Mouse (Mus musculus) neural tube, embryonic 12.5 days (tissue): ENCODE measurements around the gene Zfp618. TPM values are rescaled to one million over a fixed set of nuclear protein-coding genes. Genes with fewer than 3 reads are reported as not detected.

ENCODE experiments used
- ATAC-seq: fragments of 200-750 bp; cut with Nextera tagmentation; 2 replicates; pipeline ENCODE4 v1.8.0; 2017; ENCODE audit warnings: low read depth, mild to moderate bottlenecking, moderate TSS enrichment, moderate library complexity; ENCODE audit not compliant: low FRiP score
- H3K27ac ChIP-seq: fragments of 300-500 bp; sonication (generic); 2 replicates; pipeline ENCODE4 v1.5.1; 2016
- H3K27me3 ChIP-seq: fragments of 300-500 bp; sonication (generic); replicated peaks from 2 replicates; pipeline ENCODE4 v1.6.1; 2016; ENCODE audit warnings: mild to moderate bottlenecking
- H3K36me3 ChIP-seq: fragments of 300-500 bp; sonication (generic); 2 replicates; pipeline ENCODE4 v1.6.1; 2016; ENCODE audit warnings: mild to moderate bottlenecking
- H3K4me1 ChIP-seq: fragments of 300-500 bp; sonication (generic); 2 replicates; pipeline ENCODE4 v1.6.1; 2016
- H3K4me2 ChIP-seq: fragments of 300-500 bp; sonication (generic); replicated peaks from 2 replicates; pipeline ENCODE4 v1.6.1; 2016; ENCODE audit warnings: mild to moderate bottlenecking
- H3K4me3 ChIP-seq: fragments of 300-500 bp; sonication (generic); 2 replicates; pipeline ENCODE4 v1.5.1; 2016
- H3K9ac ChIP-seq: fragments of 300-500 bp; sonication (generic); 2 replicates; pipeline ENCODE4 v1.6.1; 2016; ENCODE audit warnings: mild to moderate bottlenecking
- H3K9me3 ChIP-seq: fragments of 300-500 bp; sonication (generic); 2 replicates; pipeline ENCODE4 v1.6.1; 2016; ENCODE audit warnings: mild to moderate bottlenecking
- WGBS: fragments of 180-500 bp; shearing (Covaris S2); methylation state at CpG from one replicate; pipeline ENCODE4 v1.1.7; 2016; 5-methylcytosine and 5-hydroxymethylcytosine counted together
- polyA plus RNA-seq: library from polyadenylated mRNA; unstranded; fragments of >200 nt; fragmentation: Nextera tagmentation; extraction: Ambion mirVana; gene quantifications from 2 replicates; pipeline ENCODE4 v1.2.1, GENCODE M21; 2016

The Zfp618 gene
- polyA plus RNA-seq, 1 experiment from 2014 or later = 46.7 TPM

- Histone ChIP-seq H3K27ac (no peak overlapping the region), H3K36me3 (no peaks in the 10 kb centered on the region), H3K4me1 (no peaks in the 10 kb centered on the region), H3K4me2 (no peak overlapping the region), H3K4me3 (no peak overlapping the region), H3K9ac (no peak overlapping the region), H3K9me3 (no peaks in the 10 kb centered on the region), H3K27me3 (no peaks in the 10 kb centered on the region)
- 68% methylated on average over 4 of the region's 4 CpGs for WGBS
- ATAC-seq = no peak
These were observed 188.7 kb downstream of the Zfp618 start for GRCm38 (mm10) chr4:63154028-63154427.

- Histone ChIP-seq H3K27ac (no peak within 1 kb of the TSS), H3K9me3 (no peaks in the 10 kb centered on the region), H3K9ac (no peak within 1 kb of the TSS), H3K27me3 (no peaks in the 10 kb centered on the region), H3K36me3 (no peaks in the 10 kb centered on the region), H3K4me1 (no peaks in the 10 kb centered on the region), H3K4me2 (no peak within 1 kb of the TSS), H3K4me3 (no peak within 1 kb of the TSS)
- WGBS = 66% methylated on average over 5 of the region's 5 CpGs
- ATAC-seq = no peak
These were observed 189.3 kb downstream of the Zfp618 start, which contains the start of gene Ambp for GRCm38 (mm10) chr4:63154699-63155098. Gene Ambp (minus strand): TSS chr4:63154799.

- Histone ChIP-seq H3K9me3 (no peaks in the 10 kb centered on the region), H3K4me3 (no peak overlapping the region), H3K4me2 (no peak overlapping the region), H3K27me3 (no peaks in the 10 kb centered on the region), H3K4me1 (no peaks in the 10 kb centered on the region), H3K27ac (no peak overlapping the region), H3K9ac (no peak overlapping the region), H3K36me3 (no peaks in the 10 kb centered on the region)
- no peak for ATAC-seq
- WGBS = 70% methylated on average over 2 of the region's 2 CpGs
These were observed 190.2 kb downstream of the Zfp618 start for GRCm38 (mm10) chr4:63155596-63155995.

GRCm38 (mm10) chr4:63156726-63157634 is 191.6 kb downstream of the Zfp618 start:
- Histone ChIP-seq H3K36me3 (no peaks in the 10 kb centered on the region), H3K27me3 (no peaks in the 10 kb centered on the region), H3K9me3 (no peaks in the 10 kb centered on the region), H3K4me3 (no peak overlapping the region), H3K4me1 (no peaks in the 10 kb centered on the region), H3K27ac (no peak overlapping the region), H3K4me2 (no peak overlapping the region), H3K9ac (no peak overlapping the region)
- 70% methylated on average over 8 of the region's 8 CpGs for WGBS
- no peak for ATAC-seq

- H3K27ac ChIP-seq = no peak overlapping the region
- H3K27me3 ChIP-seq = no peaks in the 10 kb centered on the region
- H3K4me2 ChIP-seq = no peak overlapping the region
- H3K4me3 ChIP-seq = no peak overlapping the region
- WGBS = 91% methylated on average over 7 of the region's 7 CpGs
- ATAC-seq = 0 out of 2 replicates have a peak, but pooled peaks have one; percentile 2
- H3K9me3 ChIP-seq = no peaks in the 10 kb centered on the region
- no peaks in the 10 kb centered on the region for H3K36me3 ChIP-seq
- H3K9ac ChIP-seq = no peak overlapping the region
- H3K4me1 ChIP-seq = no peaks in the 10 kb centered on the region
These were observed 192.8 kb downstream of the Zfp618 start for GRCm38 (mm10) chr4:63158192-63158591.

GRCm38 (mm10) chr4:63158961-63159592 is 193.7 kb downstream of the Zfp618 start:
- Histone ChIP-seq H3K36me3 (no peaks in the 10 kb centered on the region), H3K9ac (no peak overlapping the region), H3K27me3 (no peaks in the 10 kb centered on the region), H3K4me2 (no peak overlapping the region), H3K4me1 (no peaks in the 10 kb centered on the region), H3K9me3 (no peaks in the 10 kb centered on the region), H3K27ac (no peak overlapping the region), H3K4me3 (no peak overlapping the region)
- 22% methylated on average over 5 of the region's 5 CpGs for WGBS
- peak; percentile 90 for ATAC-seq

- H3K36me3 ChIP-seq = no peaks in the 10 kb centered on the region
- H3K4me3 ChIP-seq = no peak overlapping the region
- peaks cover 3% of the 10 kb centered on the region; the same call in 1 of the 2 replicates for H3K27me3 ChIP-seq
- no peaks in the 10 kb centered on the region for H3K4me1 ChIP-seq
- H3K27ac ChIP-seq = no peak overlapping the region
- H3K4me2 ChIP-seq = no peak overlapping the region
- ATAC-seq = no peak
- H3K9ac ChIP-seq = no peak overlapping the region
- no peaks in the 10 kb centered on the region for H3K9me3 ChIP-seq
- 83% methylated on average over 4 of the region's 4 CpGs for WGBS
These were observed 200.3 kb downstream of the Zfp618 start for GRCm38 (mm10) chr4:63165636-63166035.

GRCm38 (mm10) chr4:63166323-63166722 is 200.9 kb downstream of the Zfp618 start:
- Histone ChIP-seq H3K4me2 (no peak overlapping the region), H3K27me3 (peaks cover 10% of the 10 kb centered on the region), H3K36me3 (no peaks in the 10 kb centered on the region), H3K27ac (no peak overlapping the region), H3K4me3 (no peak overlapping the region), H3K9me3 (no peaks in the 10 kb centered on the region), H3K4me1 (no peaks in the 10 kb centered on the region), H3K9ac (no peak overlapping the region)
- ATAC-seq = no peak
- 90% methylated on average over 5 of the region's 5 CpGs for WGBS

- H3K4me3 ChIP-seq = no peak overlapping the region
- ATAC-seq = no peak
- H3K27ac ChIP-seq = no peak overlapping the region
- no peaks in the 10 kb centered on the region for H3K9me3 ChIP-seq
- peaks cover 18% of the 10 kb centered on the region for H3K27me3 ChIP-seq
- no peaks in the 10 kb centered on the region for H3K4me1 ChIP-seq
- H3K9ac ChIP-seq = no peak overlapping the region
- no peaks in the 10 kb centered on the region for H3K36me3 ChIP-seq
- WGBS = 91% methylated on average over 4 of the region's 4 CpGs
- H3K4me2 ChIP-seq = no peak overlapping the region
These were observed 204.7 kb downstream of the Zfp618 start for GRCm38 (mm10) chr4:63170061-63170460.

GRCm38 (mm10) chr4:63171122-63171521 is 205.7 kb downstream of the Zfp618 start:
- Histone ChIP-seq H3K4me2 (no peak overlapping the region), H3K27me3 (peaks cover 18% of the 10 kb centered on the region), H3K36me3 (no peaks in the 10 kb centered on the region), H3K9ac (no peak overlapping the region), H3K4me3 (no peak overlapping the region), H3K27ac (no peak overlapping the region), H3K9me3 (no peaks in the 10 kb centered on the region), H3K4me1 (no peaks in the 10 kb centered on the region)
- no peak for ATAC-seq
- 50% methylated on average over 24 of the region's 24 CpGs for WGBS

GRCm38 (mm10) chr4:63171969-63172685 is 206.8 kb downstream of the Zfp618 start, which contains the start of gene Kif12:
Gene Kif12 (minus strand): TSS chr4:63172131.
- Histone ChIP-seq H3K9me3 (no peaks in the 10 kb centered on the region), H3K4me3 (no peak within 1 kb of the TSS), H3K27ac (no peak within 1 kb of the TSS), H3K9ac (no peak within 1 kb of the TSS), H3K4me1 (no peaks in the 10 kb centered on the region), H3K27me3 (peaks cover 18% of the 10 kb centered on the region), H3K4me2 (no peak within 1 kb of the TSS), H3K36me3 (no peaks in the 10 kb centered on the region)
- WGBS = 69% methylated on average over 4 of the region's 4 CpGs
- no peak for ATAC-seq

GRCm38 (mm10) chr4:63181556-63181955 is 216.2 kb downstream of the Zfp618 start:
- WGBS = 14% methylated on average over 5 of the region's 5 CpGs

More at GRCm38 (mm10) chr4:63181556-63181955, 216.2 kb downstream of the Zfp618 start:
- peak; percentile 70; the same call in 1 of the 2 replicates for ATAC-seq
- Histone ChIP-seq H3K9ac (no peak overlapping the region), H3K27me3 (no peaks in the 10 kb centered on the region; the same call in 1 of the 2 replicates), H3K27ac (no peak overlapping the region), H3K4me1 (no peaks in the 10 kb centered on the region), H3K36me3 (no peaks in the 10 kb centered on the region), H3K4me2 (no peak overlapping the region), H3K9me3 (no peaks in the 10 kb centered on the region), H3K4me3 (no peak overlapping the region)
